Comparison of ENCODE assay signal across 8 mouse cellular contexts in genomic region chr8:48740147-48740881, GRCm38 (mm10).
DNase-seq lines count a peak whose midpoint lies in the region; ATAC-seq lines count a peak whose summit lies in the region.

No protein-coding gene starts in this region.

- intact Hi-C loops in heart, postnatal 14 days (cut with DNase I) = no loop called here

- no peak overlapping the region for H3K27ac ChIP-seq in heart, embryonic 12.5 days (ENCODE audit: poor library complexity, severe bottlenecking)
- no peak overlapping the region for H3K27ac ChIP-seq in embryonic facial prominence, embryonic 11.5 days (replicated peaks; ENCODE audit: low read depth, low read length)
- no peak overlapping the region for H3K27ac ChIP-seq in intestine, embryonic 16.5 days (ENCODE audit: low read length)
- H3K27ac ChIP-seq in neural tube, embryonic 13.5 days (replicated peaks) = no peak overlapping the region

- no peak overlapping the region for H3K9ac ChIP-seq in heart, embryonic 12.5 days
- no peak overlapping the region for H3K9ac ChIP-seq in embryonic facial prominence, embryonic 11.5 days (replicated peaks; ENCODE audit: low read length)
- no peak overlapping the region for H3K9ac ChIP-seq in intestine, embryonic 16.5 days (ENCODE audit: low read depth, low read length)
- no peak overlapping the region for H3K9ac ChIP-seq in neural tube, embryonic 13.5 days

- no peak for ATAC-seq in heart, embryonic 12.5 days (ENCODE audit: insufficient number of reproducible peaks, low FRiP score)
- ATAC-seq in embryonic facial prominence, embryonic 11.5 days (replicated peaks; ENCODE audit: insufficient number of reproducible peaks, low FRiP score, low TSS enrichment, low read depth) = no peak; the same call in 1 of the 2 replicates
- ATAC-seq in intestine, embryonic 16.5 days = no peak
- ATAC-seq in neural tube, embryonic 13.5 days (ENCODE audit: low read depth) = no peak

- no peaks in the 10 kb centered on the region for H3K9me3 ChIP-seq in heart, embryonic 12.5 days (replicated peaks)
- H3K9me3 ChIP-seq in embryonic facial prominence, embryonic 11.5 days (replicated peaks; ENCODE audit: control insufficient read depth, low read length) = no peaks in the 10 kb centered on the region
- no peaks in the 10 kb centered on the region for H3K9me3 ChIP-seq in intestine, embryonic 16.5 days (ENCODE audit: control insufficient read depth, low read length)
- no peaks in the 10 kb centered on the region for H3K9me3 ChIP-seq in neural tube, embryonic 13.5 days

- H3K4me1 ChIP-seq in heart, embryonic 12.5 days (replicated peaks) = no peaks in the 10 kb centered on the region
- H3K4me1 ChIP-seq in embryonic facial prominence, embryonic 11.5 days (ENCODE audit: control insufficient read depth, insufficient read depth, low read length) = no peaks in the 10 kb centered on the region
- peaks cover 7% of the 10 kb centered on the region for H3K4me1 ChIP-seq in intestine, embryonic 16.5 days (ENCODE audit: control insufficient read depth, insufficient read depth, low read length)
- peaks cover 23% of the 10 kb centered on the region for H3K4me1 ChIP-seq in neural tube, embryonic 13.5 days (replicated peaks)

- peak overlapping the region; percentile 30 for H3K4me2 ChIP-seq in heart, embryonic 12.5 days
- no peak overlapping the region for H3K4me2 ChIP-seq in embryonic facial prominence, embryonic 11.5 days (ENCODE audit: low read depth, low read length)
- H3K4me2 ChIP-seq in intestine, embryonic 16.5 days (ENCODE audit: low read depth, low read length) = peak overlapping the region; percentile 51
- peak overlapping the region; percentile 38 for H3K4me2 ChIP-seq in neural tube, embryonic 13.5 days

- H3K27me3 ChIP-seq in heart, embryonic 12.5 days (replicated peaks) = no peaks in the 10 kb centered on the region
- no peaks in the 10 kb centered on the region for H3K27me3 ChIP-seq in embryonic facial prominence, embryonic 11.5 days (ENCODE audit: control insufficient read depth, insufficient read depth, low read length)
- H3K27me3 ChIP-seq in intestine, embryonic 16.5 days (replicated peaks; ENCODE audit: control insufficient read depth, insufficient read depth, low read length) = no peaks in the 10 kb centered on the region
- no peaks in the 10 kb centered on the region for H3K27me3 ChIP-seq in neural tube, embryonic 13.5 days

- no peaks in the 10 kb centered on the region for H3K36me3 ChIP-seq in heart, embryonic 12.5 days
- H3K36me3 ChIP-seq in embryonic facial prominence, embryonic 11.5 days (replicated peaks; ENCODE audit: control insufficient read depth, insufficient read depth, low read depth, low read length) = no peaks in the 10 kb centered on the region
- H3K36me3 ChIP-seq in intestine, embryonic 16.5 days (ENCODE audit: control insufficient read depth, insufficient read depth, low read length) = no peaks in the 10 kb centered on the region
- H3K36me3 ChIP-seq in neural tube, embryonic 13.5 days = no peaks in the 10 kb centered on the region

- DNase-seq in heart, postnatal 14 days = no peak
- peak; percentile 21 for DNase-seq in embryonic facial prominence, embryonic 11.5 days (ENCODE audit: low spot score)
- DNase-seq in c-Kit-positive CD71-positive TER-119-positive erythroid progenitor cells, embryonic 14.5 days (ENCODE audit: low spot score) = no peak
- no peak for DNase-seq in thymus, postnatal 4 days
- DNase-seq in kidney, postnatal 14 days = no peak

- no peak overlapping the region for H3K4me3 ChIP-seq in heart, embryonic 12.5 days
- no peak overlapping the region for H3K4me3 ChIP-seq in embryonic facial prominence, embryonic 11.5 days (ENCODE audit: low read depth, low read length)
- H3K4me3 ChIP-seq in intestine, embryonic 16.5 days (ENCODE audit: low read length) = peak overlapping the region; percentile 21
- no peak overlapping the region for H3K4me3 ChIP-seq in neural tube, embryonic 13.5 days

- 63% methylated on average over 23 of the region's 23 CpGs for WGBS in heart, embryonic 12.5 days
- WGBS in embryonic facial prominence, embryonic 11.5 days = 75% methylated on average over 23 of the region's 23 CpGs
- WGBS in intestine, embryonic 16.5 days = 50% methylated on average over 23 of the region's 23 CpGs
- 52% methylated on average over 23 of the region's 23 CpGs for WGBS in neural tube, embryonic 13.5 days
